Mouse (Mus musculus) cortical plate, adult 2 months (tissue): Measurements from ENCODE around the gene Slc9a3r2.

ENCODE experiments used
- CTCF ChIP-seq: fragments of 200-500 bp; IDR thresholded peaks from 2 replicates; pipeline ENCODE4 v1.5.1; 2011; ENCODE audit warnings: mild to moderate bottlenecking, control low read depth, low read length; ENCODE audit not compliant: insufficient read depth; ENCODE audit errors: extremely low read depth
- POLR2A ChIP-seq: fragments of 200-500 bp; IDR thresholded peaks from 2 replicates; pipeline ENCODE4 v1.6.1; 2011; ENCODE audit warnings: mild to moderate bottlenecking, low read length, control low read depth; ENCODE audit not compliant: insufficient read depth; ENCODE audit errors: extremely low read depth

GRCm38 (mm10) chr17:24653967-24654710 is 4.0 kb upstream of the Slc9a3r2 start:
- TF ChIP-seq CTCF (peak; percentile 87), POLR2A (no peak)
